Mouse (Mus musculus) heart, adult 8-10 months (tissue): ENCODE measurements around the gene Cenpo. TPM values are rescaled to one million over a fixed set of nuclear protein-coding genes. Genes with fewer than 3 reads are reported as not detected.

ENCODE experiments used
- DNase-seq: peaks from one replicate; pipeline ENCODE4 v3.0.0; 2022; ENCODE audit warnings: low spot score
- total RNA-seq, 4 experiments: library from RNA; stranded (reverse); gene quantifications; 2 replicates each; pipeline ENCODE4 v1.2.4; 2022

Gene Cenpo
- total RNA-seq, 4 experiments from 2014 or later: 1.6 to 3.3 (median 2.5) TPM

GRCm38 (mm10) chr12:4150936-4151335 lies 83.2 kb downstream of the Cenpo start:
- DNase-seq: no peak

Other genes with a start within 250 kb of the Cenpo start
- gene Efr3b, start 195.4 kb downstream of the Cenpo start, total RNA-seq: 1 to 10 TPM; 5.6 to 8.2 (median 7.0) TPM
- gene Dnajc27, start 151.7 kb downstream of the Cenpo start, total RNA-seq: 10 to 100 TPM; 10.0 to 14.9 (median 11.2) TPM
- 1 to 10 TPM; 2.6 to 3.0 (median 2.9) TPM for gene Adcy3, start 101.2 kb downstream of the Cenpo start, total RNA-seq
- gene Ptrhd1, start 267 bp downstream of the Cenpo start, total RNA-seq: 1 to 10 TPM; 3.1 to 4.8 (median 4.4) TPM
- 10 to 100 TPM; 28.7 to 31.0 (median 29.4) TPM for gene Ncoa1, start 242.9 kb upstream of the Cenpo start, total RNA-seq